Mouse (Mus musculus) gastrocnemius, adult 8-10 months (tissue): ENCODE results near the gene Upf1. TPM values are rescaled to one million over a fixed set of nuclear protein-coding genes. Genes with fewer than 3 reads are reported as not detected.

Experiments
- DNase-seq, 2 experiments: peaks; one replicate each; pipeline ENCODE4 v3.0.0; 2022; ENCODE audit warnings: low spot score in 2 of 2
- total RNA-seq, 4 experiments: library from RNA; stranded (reverse); gene quantifications; 2 replicates each; pipeline ENCODE4 v1.2.4; 2022

The Upf1 gene
- total RNA-seq, 4 experiments from 2014 or later, result 29.7 to 32.7 (median 30.8) TPM

GRCm38 (mm10) chr8:70329124-70329834, 23.8 kb downstream of the Upf1 start, which contains the start of gene Gdf1:
Gene Gdf1 (plus strand): TSS chr8:70329817.
- no peak for DNase-seq

GRCm38 (mm10) chr8:70327512-70327911, 25.6 kb downstream of the Upf1 start:
- DNase-seq, result no peak

DNA sequence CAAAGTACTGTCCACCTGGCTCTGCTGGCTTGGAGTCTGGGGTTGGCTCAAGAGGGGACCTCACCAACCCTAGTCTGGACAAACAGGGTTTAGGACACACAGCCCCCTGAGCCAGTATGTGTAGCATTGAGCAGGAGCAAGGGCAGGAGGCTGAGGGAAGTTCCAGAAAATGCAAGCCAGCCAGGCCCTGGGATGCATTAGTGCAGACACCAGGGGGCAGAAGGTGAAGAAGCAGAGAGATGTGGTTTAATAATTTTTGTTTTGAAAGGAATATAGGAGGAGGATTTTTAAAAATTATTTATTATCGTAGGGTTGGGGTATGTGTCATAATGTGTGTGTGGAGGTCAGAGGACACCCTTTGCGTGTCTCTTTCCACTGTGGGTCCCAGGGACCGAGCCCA, 29.4 kb downstream of the Upf1 start:
- DNase-seq, result no peak

DNA sequence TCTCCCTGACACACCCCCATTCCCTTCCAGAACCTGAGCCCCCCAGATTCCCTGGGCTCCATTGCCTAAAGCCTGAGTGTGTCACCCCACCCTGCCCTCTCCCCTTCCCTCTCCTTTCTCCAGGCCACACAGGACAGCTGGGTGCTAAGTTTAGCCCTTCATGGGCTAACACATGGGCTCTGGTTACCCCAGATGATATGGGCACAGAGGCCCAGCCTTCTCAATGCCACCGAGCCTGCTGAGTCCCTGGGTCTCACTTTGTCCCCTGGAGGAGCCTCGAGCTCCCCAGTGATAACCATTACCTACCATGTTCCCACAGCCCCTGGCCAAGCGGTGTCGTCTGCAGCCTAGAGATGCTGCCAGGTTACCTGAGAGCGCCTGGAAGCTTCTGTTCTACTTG, 35.2 kb downstream of the Upf1 start:
- peak; percentile 33 to 63 for DNase-seq

GRCm38 (mm10) chr8:70316511-70317504, 36.3 kb downstream of the Upf1 start:
- peak; percentile 41 to 44 for DNase-seq

- peak; percentile 63 to 77 for DNase-seq
These were observed 37.2 kb downstream of the Upf1 start, which contains the start of gene Cers1 for GRCm38 (mm10) chr8:70315624-70316510. Gene Cers1 (plus strand): TSS chr8:70315775.

DNA sequence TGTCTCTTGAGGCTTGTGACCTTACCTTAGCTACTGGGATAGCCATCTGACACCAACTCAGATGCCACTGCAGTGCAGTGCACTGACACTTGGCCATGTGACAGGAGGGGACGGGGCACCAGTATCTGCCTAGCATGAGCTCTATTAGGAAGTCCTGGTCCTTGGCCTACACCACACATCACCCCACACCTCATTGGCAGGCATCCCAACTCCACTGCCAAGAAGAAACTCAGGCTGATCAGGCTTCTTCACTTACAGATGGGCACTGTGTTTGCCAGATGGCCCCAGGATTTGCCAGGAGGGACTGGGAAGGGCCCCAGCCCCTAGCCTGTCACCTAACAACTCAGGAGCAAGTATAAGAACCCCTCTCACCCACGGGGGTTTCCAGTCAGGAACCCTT, 39.7 kb downstream of the Upf1 start:
- peak; percentile 89 to 95 for DNase-seq

GRCm38 (mm10) chr8:70309311-70309710, 43.8 kb downstream of the Upf1 start:
- DNase-seq, result no peak

GRCm38 (mm10) chr8:70302901-70303300, 50.2 kb downstream of the Upf1 start:
- no peak for DNase-seq

- peak; percentile 85 to 88 for DNase-seq
These were observed 50.7 kb downstream of the Upf1 start, which contains the start of the genes Ddx49 and Cope for GRCm38 (mm10) chr8:70302358-70302890. Gene Ddx49 (minus strand): TSS chr8:70302489. Gene Cope (plus strand): TSS chr8:70302518.

GRCm38 (mm10) chr8:70300881-70301280, 52.2 kb downstream of the Upf1 start:
- DNase-seq, result no peak

GRCm38 (mm10) chr8:70293988-70294405, 59.1 kb downstream of the Upf1 start:
- DNase-seq, result no peak

DNA sequence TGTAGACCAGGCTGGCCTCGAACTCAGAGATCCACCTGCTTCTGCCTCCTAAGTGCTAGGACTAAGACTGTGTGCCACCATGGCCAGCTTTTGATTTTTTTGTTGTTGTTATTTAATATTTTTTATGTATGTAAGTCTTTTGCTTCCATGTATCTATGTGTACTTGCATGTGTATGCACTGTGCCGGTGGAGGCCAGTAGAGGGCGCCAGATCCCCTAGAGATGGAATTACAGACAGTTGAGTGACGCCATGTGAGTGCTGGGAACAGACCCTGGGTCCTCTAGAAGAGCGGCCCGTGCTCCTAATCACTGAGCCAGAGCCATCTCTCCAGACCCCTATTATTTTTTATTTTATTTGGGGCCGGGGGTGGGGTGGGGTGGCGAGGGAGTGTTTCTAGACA, 66.3 kb downstream of the Upf1 start:
- DNase-seq, result no peak

DNA sequence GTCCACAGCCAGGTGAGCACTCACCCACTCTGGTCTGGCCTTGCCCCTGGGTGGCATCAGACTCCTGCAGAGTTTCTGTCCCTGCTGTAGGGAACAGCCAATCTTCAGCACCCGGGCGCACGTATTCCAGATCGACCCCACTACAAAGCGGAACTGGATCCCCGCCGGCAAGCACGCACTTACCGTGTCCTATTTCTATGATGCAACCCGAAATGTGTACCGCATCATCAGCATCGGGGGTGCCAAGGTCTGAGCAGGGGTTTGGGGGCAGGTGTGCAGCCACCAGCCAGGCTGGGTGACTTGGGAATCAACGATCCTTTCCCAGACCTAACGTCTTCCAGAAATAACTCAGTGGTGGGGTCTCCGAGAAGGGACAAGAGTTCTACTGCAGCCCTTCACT, 67.8 kb downstream of the Upf1 start:
- no peak for DNase-seq

- no peak for DNase-seq
These were observed 68.7 kb downstream of the Upf1 start for GRCm38 (mm10) chr8:70284421-70284820.

DNA sequence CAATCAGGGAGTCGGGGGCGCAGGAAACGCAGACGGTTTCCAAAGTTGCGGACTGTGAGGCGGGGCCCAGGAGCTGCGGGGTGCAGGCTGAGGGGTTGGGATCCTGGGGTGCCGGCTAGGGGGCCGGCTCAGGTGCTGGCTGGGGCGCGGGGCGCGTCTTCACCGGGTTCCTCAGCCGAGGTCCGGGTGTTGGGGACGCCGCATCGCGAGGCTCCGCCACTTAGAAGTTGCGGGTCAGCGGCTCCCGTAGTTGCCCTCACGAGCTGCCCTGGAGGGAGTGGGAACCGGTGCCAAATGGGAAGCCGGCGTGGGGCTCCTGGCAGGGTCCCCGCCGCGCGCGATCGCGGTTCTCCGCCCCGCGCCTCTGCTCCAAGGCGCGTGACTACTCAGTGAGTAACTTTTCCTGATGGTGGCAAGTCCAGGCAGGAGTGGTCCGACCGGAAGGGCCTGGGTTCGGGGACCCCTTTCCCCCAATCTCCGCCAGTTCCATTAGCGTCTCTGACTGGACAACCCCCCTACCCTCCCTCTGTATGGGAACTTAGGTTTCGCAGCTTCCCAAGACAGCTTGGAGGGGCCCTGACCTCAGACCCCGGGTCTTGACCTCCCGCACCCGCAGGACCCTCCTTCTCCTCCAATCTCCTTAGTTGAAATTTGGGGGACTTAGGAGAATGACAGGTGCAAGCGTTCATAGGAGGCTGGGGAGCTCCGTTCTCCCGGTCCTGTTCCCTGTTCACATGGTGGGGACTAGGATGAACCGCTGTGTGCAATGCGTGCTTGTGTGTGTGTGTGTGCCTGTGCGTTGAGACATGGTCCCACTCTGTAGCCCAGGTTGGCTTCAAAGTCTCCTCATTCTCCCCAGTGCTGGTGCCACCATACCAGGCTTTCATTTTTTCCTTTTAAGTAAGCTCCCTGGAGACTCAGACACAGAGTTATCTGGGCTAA, 69.7 kb downstream of the Upf1 start:
- peak in 1 of 2 experiments; percentile 31 for DNase-seq

DNA sequence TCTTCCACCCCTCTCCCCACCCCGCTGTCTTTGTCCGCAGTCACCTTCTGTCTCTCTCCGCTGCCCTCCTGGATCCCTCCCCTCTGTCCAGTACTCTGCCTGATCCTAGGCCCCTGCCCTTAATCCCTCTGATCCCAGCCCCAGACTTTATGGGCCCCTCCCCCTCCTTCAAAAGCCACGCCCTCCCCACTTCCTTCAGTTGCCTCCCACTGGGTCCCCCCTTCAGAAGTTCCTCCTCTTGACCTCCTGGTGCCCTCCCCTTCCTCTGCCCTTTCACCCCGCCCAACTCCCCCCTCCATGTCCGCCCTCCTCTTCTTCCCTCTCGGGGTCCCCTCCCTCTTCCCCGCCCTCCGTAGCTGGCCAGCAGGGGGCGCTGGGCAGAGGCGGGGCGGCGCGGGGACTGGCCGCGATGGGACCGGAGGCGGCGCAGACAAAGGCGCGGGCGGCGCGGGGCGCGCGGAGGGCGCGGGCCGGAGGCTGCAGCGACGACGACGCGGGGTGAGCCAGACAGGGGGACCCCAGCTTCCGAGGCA, 70.4 kb downstream of the Upf1 start, which contains the start of gene Homer3:
Gene Homer3, plus strand, starts transcription at position 225 of the 533 bp plus-strand sequence.
- DNase-seq, result peak; percentile 85 to 87
